Mouse (Mus musculus) kidney, adult 2 months (tissue): ENCODE data around the gene Nanos3. TPM values are rescaled to one million over a fixed set of nuclear protein-coding genes. Genes with fewer than 3 reads are reported as not detected.

Source experiments
- DNase-seq: peaks from one replicate; pipeline ENCODE4 v3.0.0; 2021
- H3K27ac ChIP-seq: fragments of 200-500 bp; 2 replicates; pipeline ENCODE4 v1.5.1; 2012; ENCODE audit warnings: low read depth, low read length, control low read depth, inconsistent platforms; ENCODE audit not compliant: insufficient read depth
- H3K27me3 ChIP-seq: fragments of 200-500 bp; replicated peaks from 2 replicates; pipeline ENCODE4 v1.6.1; 2012; ENCODE audit warnings: mild to moderate bottlenecking, moderate library complexity, low read length, inconsistent platforms; ENCODE audit not compliant: control insufficient read depth, insufficient read depth
- H3K36me3 ChIP-seq: fragments of 200-500 bp; 2 replicates; pipeline ENCODE4 v1.6.1; 2012; ENCODE audit warnings: mild to moderate bottlenecking, moderate library complexity, low read length, inconsistent platforms; ENCODE audit not compliant: control insufficient read depth, insufficient read depth
- H3K4me1 ChIP-seq: fragments of 200-500 bp; 2 replicates; pipeline ENCODE4 v1.6.1; 2011; ENCODE audit warnings: low read length; ENCODE audit not compliant: control insufficient read depth, insufficient read depth
- H3K4me3 ChIP-seq: fragments of 200-500 bp; 2 replicates; pipeline ENCODE4 v1.5.1; 2011; ENCODE audit warnings: mild to moderate bottlenecking, low read depth, low read length, control low read depth; ENCODE audit not compliant: insufficient read depth
- CTCF ChIP-seq: fragments of 200-500 bp; conservative IDR thresholded peaks from 2 replicates; pipeline ENCODE4 v1.5.1; 2011; ENCODE audit warnings: low read depth, mild to moderate bottlenecking, control low read depth, low read length, moderate library complexity, mixed read lengths; ENCODE audit not compliant: insufficient read depth, insufficient read length
- POLR2A ChIP-seq: fragments of 200-500 bp; IDR thresholded peaks from one replicate; pipeline ENCODE4 v1.6.1; 2011; ENCODE audit warnings: low read depth, low read length, control low read depth
- WGBS: fragments of 180-500 bp; shearing (Covaris S2); methylation state at CpG from one replicate; pipeline ENCODE4 v1.1.7; 2018; 5-methylcytosine and 5-hydroxymethylcytosine counted together
- polyA plus RNA-seq: library from polyadenylated mRNA; depleted of rRNA; stranded (reverse); fragments of >200 nt; gene quantifications from 2 replicates; pipeline ENCODE4 v1.2.3, GENCODE M21; 2012; rRNA removed

Nanos3 gene
- 0.99 and 1.4 TPM in 2 replicates for polyA plus RNA-seq

GRCm38 (mm10) chr8:84185117-84185516 lies at the start of gene Nanos3:
Gene Nanos3, minus strand, starts transcription at chr8:84185217.
- Histone ChIP-seq H3K4me1 (no peaks in the 10 kb centered on the region; the same call in 1 of the 2 replicates), H3K27me3 (no peaks in the 10 kb centered on the region), H3K27ac (no peak within 1 kb of the TSS), H3K4me3 (peak within 1 kb of the TSS; percentile 58; the same call in 1 of the 2 replicates), H3K36me3 (no peaks in the 10 kb centered on the region)
- no peak for TF ChIP-seq POLR2A
- no peak for TF ChIP-seq CTCF
- 98% methylated on average over 7 of the region's 7 CpGs for WGBS
- DNase-seq = no peak

- WGBS = 85% methylated on average over 2 of the region's 2 CpGs
- DNase-seq = no peak
- H3K27me3 ChIP-seq = no peaks in the 10 kb centered on the region
- no peak overlapping the region for H3K27ac ChIP-seq
- H3K36me3 ChIP-seq = no peaks in the 10 kb centered on the region
- H3K4me1 ChIP-seq = peaks cover 8% of the 10 kb centered on the region; the same call in 1 of the 2 replicates
- TF ChIP-seq POLR2A = no peak
- TF ChIP-seq CTCF = no peak
- no peak overlapping the region for H3K4me3 ChIP-seq
These were observed 48.0 kb upstream of the Nanos3 start for GRCm38 (mm10) chr8:84233055-84233454.

GRCm38 (mm10) chr8:84230735-84231134 lies 45.7 kb upstream of the Nanos3 start:
- Histone ChIP-seq H3K4me1 (peaks cover 4% of the 10 kb centered on the region; the same call in 1 of the 2 replicates), H3K27me3 (no peaks in the 10 kb centered on the region), H3K27ac (no peak overlapping the region), H3K36me3 (no peaks in the 10 kb centered on the region), H3K4me3 (no peak overlapping the region)
- DNase-seq = no peak
- WGBS = 79% methylated on average over 17 of the region's 17 CpGs
- TF ChIP-seq CTCF (peak; percentile 24; the same call in 1 of the 2 replicates), POLR2A (no peak)

- Histone ChIP-seq H3K36me3 (no peaks in the 10 kb centered on the region), H3K27me3 (no peaks in the 10 kb centered on the region), H3K4me1 (no peaks in the 10 kb centered on the region), H3K4me3 (no peak overlapping the region), H3K27ac (no peak overlapping the region)
- no peak for DNase-seq
- TF ChIP-seq POLR2A (no peak), CTCF (no peak)
- 92% methylated on average over 21 of the region's 21 CpGs for WGBS
These were observed 38.5 kb upstream of the Nanos3 start for GRCm38 (mm10) chr8:84223322-84224029.

GRCm38 (mm10) chr8:84222566-84223165 lies 37.6 kb upstream of the Nanos3 start:
- Histone ChIP-seq H3K36me3 (no peaks in the 10 kb centered on the region), H3K4me1 (no peaks in the 10 kb centered on the region), H3K4me3 (no peak overlapping the region), H3K27ac (no peak overlapping the region), H3K27me3 (no peaks in the 10 kb centered on the region)
- no peak for DNase-seq
- no peak for TF ChIP-seq CTCF
- TF ChIP-seq POLR2A = no peak
- WGBS = 65% methylated on average over 9 of the region's 9 CpGs

- 83% methylated on average over 7 of the region's 7 CpGs for WGBS
- Histone ChIP-seq H3K36me3 (peaks cover 1% of the 10 kb centered on the region; the same call in 1 of the 2 replicates), H3K27ac (no peak overlapping the region), H3K4me1 (no peaks in the 10 kb centered on the region), H3K27me3 (no peaks in the 10 kb centered on the region), H3K4me3 (no peak overlapping the region)
- no peak for DNase-seq
- TF ChIP-seq CTCF (no peak), POLR2A (no peak)
These were observed 35.1 kb upstream of the Nanos3 start for GRCm38 (mm10) chr8:84220105-84220504.

- Histone ChIP-seq H3K36me3 (peaks cover 1% of the 10 kb centered on the region; the same call in 1 of the 2 replicates), H3K27ac (no peak overlapping the region), H3K4me1 (no peaks in the 10 kb centered on the region), H3K4me3 (no peak overlapping the region), H3K27me3 (no peaks in the 10 kb centered on the region)
- 89% methylated on average over 5 of the region's 5 CpGs for WGBS
- no peak for DNase-seq
- TF ChIP-seq POLR2A = no peak
- TF ChIP-seq CTCF = no peak
These were observed 33.1 kb upstream of the Nanos3 start for GRCm38 (mm10) chr8:84218143-84218542.
